Mouse (Mus musculus) MEL (cell line): ENCODE results near the gene Triobp.

Experiments used
- BHLHE40 ChIP-seq: IDR thresholded peaks from 2 replicates; pipeline ENCODE4 v1.6.1; 2012; ENCODE audit warnings: low read depth, mild to moderate bottlenecking, inconsistent platforms, low read length, improper control_type of control experiment, borderline replicate concordance
- CHD1 ChIP-seq: IDR thresholded peaks from 2 replicates; pipeline ENCODE4 v1.6.1; 2012; ENCODE audit warnings: low read depth, mild to moderate bottlenecking, inconsistent platforms, low read length, improper control_type of control experiment
- CTCF ChIP-seq, 3 experiments: IDR thresholded peaks in 2 of 3; conservative IDR thresholded peaks in 1 of 3; 2 replicates each; pipeline ENCODE4 v1.5.1; 2011 to 2012; ENCODE audit warnings: low read length in 3 of 3, low read depth in 2 of 3, mild to moderate bottlenecking in 2 of 3, improper control_type of control experiment in 1 of 3, inconsistent platforms in 1 of 3, mixed read lengths in 1 of 3, moderate library complexity in 1 of 3; ENCODE audit not compliant: control insufficient read depth in 1 of 3, insufficient read depth in 1 of 3, poor library complexity in 1 of 3, severe bottlenecking in 1 of 3
- GABPA ChIP-seq: IDR thresholded peaks from 2 replicates; pipeline ENCODE4 v1.6.1; 2012; ENCODE audit warnings: low read depth, mild to moderate bottlenecking, inconsistent platforms, low read length, improper control_type of control experiment, moderate library complexity
- GATA1 ChIP-seq: IDR thresholded peaks from 2 replicates; pipeline ENCODE4 v1.6.1; 2011; ENCODE audit warnings: low read depth, low read length, improper control_type of control experiment
- HCFC1 ChIP-seq: IDR thresholded peaks from 2 replicates; pipeline ENCODE4 v1.6.1; 2012; ENCODE audit warnings: low read depth, mild to moderate bottlenecking, inconsistent platforms, low read length, improper control_type of control experiment, moderate library complexity
- POLR2AphosphoS2 ChIP-seq: IDR thresholded peaks from 2 replicates; pipeline ENCODE4 v1.6.1; 2011; ENCODE audit warnings: low read length, improper control_type of control experiment
- USF1 ChIP-seq: IDR thresholded peaks from 2 replicates; pipeline ENCODE4 v1.6.1; 2014; ENCODE audit warnings: low read depth, mild to moderate bottlenecking, inconsistent platforms, low read length, improper control_type of control experiment, moderate library complexity

GRCm38 (mm10) chr15:79000357-79000791 is 52.9 kb downstream of the Triobp start:
- no peak for TF ChIP-seq BHLHE40
- no peak for TF ChIP-seq POLR2AphosphoS2
- no peak for TF ChIP-seq CTCF (IDR thresholded peaks at IDR 0.05 in 2 of 3, conservative IDR thresholded peaks at IDR 0.05 in 1 of 3; ENCODE audit: control insufficient read depth in 1 of 3, insufficient read depth in 1 of 3, low read depth in 2 of 3, low read length in 3 of 3, poor library complexity in 1 of 3, severe bottlenecking in 1 of 3)
- TF ChIP-seq USF1: no peak
- no peak for TF ChIP-seq GABPA
- TF ChIP-seq CHD1: no peak
- TF ChIP-seq GATA1: no peak
- no peak for TF ChIP-seq HCFC1
